Mouse (Mus musculus) heart, adult 8-10 months (tissue): ENCODE measurements around the gene Shld2. TPM values are rescaled to one million over a fixed set of nuclear protein-coding genes. Genes with fewer than 3 reads are reported as not detected.

Source experiments
- total RNA-seq, 4 experiments: library from RNA; stranded (reverse); gene quantifications; 2 replicates each; pipeline ENCODE4 v1.2.4; 2022

Gene Shld2
- total RNA-seq, 4 experiments from 2014 or later = 6.3 to 8.8 (median 7.6) TPM

Other genes with a start within 250 kb of the Shld2 start
- gene Anxa8, start 224.5 kb downstream of the Shld2 start, total RNA-seq = 1 to 10 TPM; 1.8 to 5.8 (median 3.6) TPM
- gene A630023A22Rik, start 207.7 kb downstream of the Shld2 start, total RNA-seq = not detected
- under 1 TPM; 0.09 to 0.28 (median 0.18) TPM for gene Npy4r, start 158.0 kb downstream of the Shld2 start, total RNA-seq
- under 1 TPM; 0.08 to 0.29 (median 0.09) TPM for gene Gprin2, start 108.8 kb downstream of the Shld2 start, total RNA-seq
- gene Syt15, start 90.9 kb downstream of the Shld2 start, total RNA-seq = under 1 TPM; 0.47 to 0.66 (median 0.53) TPM
- gene Glud1, start 234 bp upstream of the Shld2 start, total RNA-seq = 100 to 1,000 TPM; 137 to 163 (median 150) TPM
- gene Fam25c, start 44.9 kb upstream of the Shld2 start, total RNA-seq = not detected
- 10 to 100 TPM; 12.6 to 19.4 (median 15.2) TPM for gene Sncg, start 64.3 kb upstream of the Shld2 start, total RNA-seq
- 10 to 100 TPM; 36.6 to 47.3 (median 43.5) TPM for gene Mmrn2, start 65.0 kb upstream of the Shld2 start, total RNA-seq
- gene Bmpr1a, start 192.8 kb upstream of the Shld2 start, total RNA-seq = 10 to 100 TPM; 55.7 to 68.2 (median 59.4) TPM
- gene 9230112D13Rik, start 212.3 kb upstream of the Shld2 start, total RNA-seq = not detected